Mouse (Mus musculus) megakaryocyte, embryonic 14.5 days (primary cell): ENCODE data around the gene Tex29. TPM values are rescaled to one million over a fixed set of nuclear protein-coding genes. Genes with fewer than 3 reads are reported as not detected.

Experiments
- H3K27me3 ChIP-seq: replicated peaks from 2 replicates; pipeline ENCODE3; 2012; ENCODE audit warnings: inconsistent platforms
- H3K36me3 ChIP-seq: replicated peaks from 2 replicates; pipeline ENCODE3; 2012; ENCODE audit warnings: low read length, inconsistent platforms, mixed read lengths
- H3K4me1 ChIP-seq: 2 replicates; pipeline ENCODE4 v1.6.1; 2012; ENCODE audit warnings: inconsistent platforms
- H3K4me3 ChIP-seq: replicated peaks from 2 replicates; pipeline ENCODE3; 2012; ENCODE audit warnings: moderate library complexity, mild to moderate bottlenecking, inconsistent platforms
- H3K9me3 ChIP-seq: 2 replicates; pipeline ENCODE4 v1.6.1; 2012; ENCODE audit warnings: inconsistent platforms
- FLI1 ChIP-seq: IDR thresholded peaks from 2 replicates; pipeline ENCODE4 v1.6.1; 2012; ENCODE audit warnings: low read length, inconsistent platforms, mixed read lengths
- GATA1 ChIP-seq: IDR thresholded peaks from 3 replicates; pipeline ENCODE4 v1.6.1; 2012; ENCODE audit warnings: mixed read lengths, low read length, inconsistent platforms, borderline replicate concordance
- polyA plus RNA-seq: library from polyadenylated mRNA; stranded (reverse); fragments of >175 nt; gene quantifications from 2 replicates; pipeline ENCODE4 v1.2.3, GENCODE M21; 2012; ENCODE audit warnings: low replicate concordance; ENCODE audit not compliant: insufficient read depth

The Tex29 gene
- polyA plus RNA-seq, 1 experiment = not detected

GRCm38 (mm10) chr8:11830214-11831046 lies 9.8 kb upstream of the Tex29 start:
- Histone ChIP-seq H3K9me3 (no peaks in the 10 kb centered on the region), H3K36me3 (peaks cover 100% of the 10 kb centered on the region)
- TF ChIP-seq GATA1 (no peak), FLI1 (no peak)

GRCm38 (mm10) chr8:11831174-11831573 lies 9.1 kb upstream of the Tex29 start:
- no peaks in the 10 kb centered on the region for H3K9me3 ChIP-seq
- peaks cover 100% of the 10 kb centered on the region for H3K36me3 ChIP-seq
- H3K4me1 ChIP-seq = peaks cover 44% of the 10 kb centered on the region
- TF ChIP-seq GATA1 (no peak), FLI1 (no peak)
- no peaks in the 10 kb centered on the region for H3K27me3 ChIP-seq
- H3K4me3 ChIP-seq = no peak overlapping the region

More at GRCm38 (mm10) chr8:11830214-11831046, 9.8 kb upstream of the Tex29 start:
- Histone ChIP-seq H3K4me3 (no peak overlapping the region), H3K4me1 (peaks cover 44% of the 10 kb centered on the region), H3K27me3 (no peaks in the 10 kb centered on the region)

GRCm38 (mm10) chr8:11831939-11832338 lies 8.3 kb upstream of the Tex29 start:
- Histone ChIP-seq H3K27me3 (no peaks in the 10 kb centered on the region), H3K36me3 (peaks cover 96% of the 10 kb centered on the region), H3K4me1 (peaks cover 44% of the 10 kb centered on the region), H3K9me3 (no peaks in the 10 kb centered on the region), H3K4me3 (no peak overlapping the region)
- TF ChIP-seq FLI1 (no peak), GATA1 (no peak)

- Histone ChIP-seq H3K36me3 (peaks cover 84% of the 10 kb centered on the region), H3K4me1 (peaks cover 44% of the 10 kb centered on the region)
- TF ChIP-seq GATA1 = no peak
- TF ChIP-seq FLI1 = no peak
Observed at GRCm38 (mm10) chr8:11833157-11833556, 7.1 kb upstream of the Tex29 start.

GRCm38 (mm10) chr8:11834200-11834599 lies 6.1 kb upstream of the Tex29 start:
- TF ChIP-seq GATA1 (no peak), FLI1 (no peak)
- Histone ChIP-seq H3K9me3 (no peaks in the 10 kb centered on the region), H3K4me3 (no peak overlapping the region), H3K36me3 (peaks cover 73% of the 10 kb centered on the region), H3K27me3 (no peaks in the 10 kb centered on the region), H3K4me1 (peaks cover 35% of the 10 kb centered on the region)

More at GRCm38 (mm10) chr8:11833157-11833556, 7.1 kb upstream of the Tex29 start:
- Histone ChIP-seq H3K9me3 (no peaks in the 10 kb centered on the region), H3K27me3 (no peaks in the 10 kb centered on the region), H3K4me3 (no peak overlapping the region)

GRCm38 (mm10) chr8:11834691-11835090 lies 5.6 kb upstream of the Tex29 start:
- Histone ChIP-seq H3K27me3 (no peaks in the 10 kb centered on the region), H3K4me1 (peaks cover 30% of the 10 kb centered on the region), H3K36me3 (peaks cover 68% of the 10 kb centered on the region), H3K9me3 (no peaks in the 10 kb centered on the region), H3K4me3 (no peak overlapping the region)
- no peak for TF ChIP-seq FLI1
- TF ChIP-seq GATA1 = no peak

- peaks cover 14% of the 10 kb centered on the region for H3K27me3 ChIP-seq
- no peaks in the 10 kb centered on the region for H3K4me1 ChIP-seq
- H3K4me3 ChIP-seq = no peak overlapping the region
- H3K9me3 ChIP-seq = no peaks in the 10 kb centered on the region
- H3K36me3 ChIP-seq = peaks cover 1% of the 10 kb centered on the region
- TF ChIP-seq GATA1 (no peak), FLI1 (no peak)
Observed at GRCm38 (mm10) chr8:11841571-11841970, 1.3 kb downstream of the Tex29 start.

GRCm38 (mm10) chr8:11842757-11843156 lies 2.5 kb downstream of the Tex29 start:
- no peak overlapping the region for H3K4me3 ChIP-seq
- no peaks in the 10 kb centered on the region for H3K9me3 ChIP-seq
- no peaks in the 10 kb centered on the region for H3K36me3 ChIP-seq
- TF ChIP-seq FLI1 (no peak), GATA1 (no peak)
- peaks cover 19% of the 10 kb centered on the region for H3K27me3 ChIP-seq
- no peaks in the 10 kb centered on the region for H3K4me1 ChIP-seq

GRCm38 (mm10) chr8:11843677-11844315 lies 3.5 kb downstream of the Tex29 start:
- Histone ChIP-seq H3K27me3 (peaks cover 19% of the 10 kb centered on the region), H3K36me3 (no peaks in the 10 kb centered on the region), H3K9me3 (no peaks in the 10 kb centered on the region), H3K4me3 (no peak overlapping the region), H3K4me1 (no peaks in the 10 kb centered on the region)
- no peak for TF ChIP-seq FLI1
- no peak for TF ChIP-seq GATA1

GRCm38 (mm10) chr8:11844316-11844685 lies 4.0 kb downstream of the Tex29 start:
- no peaks in the 10 kb centered on the region for H3K4me1 ChIP-seq
- no peaks in the 10 kb centered on the region for H3K36me3 ChIP-seq
- TF ChIP-seq GATA1 = no peak
- no peak for TF ChIP-seq FLI1
- no peaks in the 10 kb centered on the region for H3K9me3 ChIP-seq
- H3K27me3 ChIP-seq = peaks cover 19% of the 10 kb centered on the region
- H3K4me3 ChIP-seq = no peak overlapping the region
